Mouse (Mus musculus): ENCODE data around the gene Defa21. TPM values are rescaled to one million over a fixed set of nuclear protein-coding genes. Genes with fewer than 3 reads are reported as not detected.
"Not testable (repeated sequence)": the region's sequence is repeated elsewhere in the genome, so short reads cannot be mapped to it uniquely, and the experiment has no call there.

Defa21 gene
- polyA plus RNA-seq, 1 experiment from 2014 or later: not detected

DNA sequence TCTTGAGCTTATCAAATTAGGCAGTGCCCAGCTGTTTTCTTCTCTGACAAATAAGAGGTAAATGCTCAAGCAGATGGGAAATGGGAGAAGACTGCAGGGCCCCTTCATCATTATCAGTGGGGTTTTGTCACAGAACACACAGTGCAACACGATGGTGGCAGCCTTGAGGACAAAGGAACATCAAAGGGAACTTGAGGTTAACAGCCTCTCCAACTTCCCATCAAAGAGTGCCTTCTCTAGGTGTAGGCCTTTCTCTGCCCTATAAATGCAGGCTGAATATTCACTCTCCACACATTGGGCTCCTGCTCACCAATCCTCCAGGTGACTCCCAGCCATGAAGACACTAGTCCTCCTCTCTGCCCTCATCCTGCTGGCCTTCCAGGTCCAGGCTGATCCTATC lies 29.4 kb downstream of the Defa21 start, which contains the start of gene Defa23:
TSS of gene Defa23 (plus strand) at position 301 of the 400 bp plus-strand sequence.
- not testable (repeated sequence) for H3K9ac ChIP-seq (ENCODE audit: low read length); H3K9me3 ChIP-seq (ENCODE audit: control insufficient read depth, low read length); H3K4me3 ChIP-seq (ENCODE audit: low read depth, low read length); ATAC-seq (replicated peaks; ENCODE audit: low FRiP score); H3K27ac ChIP-seq (ENCODE audit: low read depth, low read length); H3K27me3 ChIP-seq (ENCODE audit: control insufficient read depth, insufficient read depth, low read length); H3K36me3 ChIP-seq (ENCODE audit: control insufficient read depth, insufficient read depth, low read length); H3K4me1 ChIP-seq (replicated peaks; ENCODE audit: control insufficient read depth, insufficient read depth, low read length); DNase-seq (ENCODE audit: low spot score); H3K4me2 ChIP-seq (ENCODE audit: low read depth, low read length, severe bottlenecking)
- no CpG with 5 or more reads among the region's 1 CpGs for WGBS

DNA sequence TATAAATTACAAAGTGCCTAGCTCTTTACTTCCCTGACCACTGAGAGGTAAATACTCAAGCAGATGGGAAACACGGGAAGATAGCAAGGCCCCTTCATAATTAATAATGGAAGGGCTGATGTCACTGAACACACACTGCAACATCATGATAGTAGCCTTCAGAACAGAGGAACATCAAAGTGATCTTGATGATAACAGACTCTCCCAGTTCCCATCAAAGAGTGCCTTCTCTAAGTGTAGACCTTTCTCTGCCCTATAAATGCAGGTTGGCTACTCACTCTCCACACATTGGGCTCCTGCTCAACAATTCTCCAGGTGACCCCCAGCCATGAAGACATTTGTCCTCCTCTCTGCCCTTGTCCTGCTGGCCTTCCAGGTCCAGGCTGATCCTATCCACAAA lies 39.4 kb downstream of the Defa21 start, which contains the start of gene Defa35:
TSS of gene Defa35 (plus strand) at position 301 of the 400 bp plus-strand sequence.
- not testable (repeated sequence) for DNase-seq (ENCODE audit: low spot score); H3K4me3 ChIP-seq (ENCODE audit: low read depth, low read length); H3K4me1 ChIP-seq (replicated peaks; ENCODE audit: control insufficient read depth, insufficient read depth, low read length); H3K9me3 ChIP-seq (ENCODE audit: control insufficient read depth, low read length); ATAC-seq (replicated peaks; ENCODE audit: low FRiP score); H3K36me3 ChIP-seq (ENCODE audit: control insufficient read depth, insufficient read depth, low read length); H3K9ac ChIP-seq (ENCODE audit: low read length); H3K27me3 ChIP-seq (ENCODE audit: control insufficient read depth, insufficient read depth, low read length); H3K4me2 ChIP-seq (ENCODE audit: low read depth, low read length, severe bottlenecking); H3K27ac ChIP-seq (ENCODE audit: low read depth, low read length)
- 93% methylated on average over 1 of the region's 1 CpGs for WGBS

Other genes starting within 250 kb of the Defa21 start
- not detected in 2 replicates for gene Defb33, start 132.9 kb upstream of the Defa21 start, polyA plus RNA-seq (2014; fragmentation: Nextera tagmentation; extraction: Ambion mirVana)
- gene Gm15056, start 122.9 kb upstream of the Defa21 start, polyA plus RNA-seq (2014; fragmentation: Nextera tagmentation; extraction: Ambion mirVana): not detected in 2 replicates
- not detected in 2 replicates for gene Gm6040, start 103.5 kb upstream of the Defa21 start, polyA plus RNA-seq (2014; fragmentation: Nextera tagmentation; extraction: Ambion mirVana)
- not detected in 2 replicates for gene AY761185, start 80.8 kb upstream of the Defa21 start, polyA plus RNA-seq (2014; fragmentation: Nextera tagmentation; extraction: Ambion mirVana)
- gene Defa23, start 29.5 kb downstream of the Defa21 start, polyA plus RNA-seq (2014; fragmentation: Nextera tagmentation; extraction: Ambion mirVana): not detected in 2 replicates
- not detected in 2 replicates for gene Defa35, start 39.5 kb downstream of the Defa21 start, polyA plus RNA-seq (2014; fragmentation: Nextera tagmentation; extraction: Ambion mirVana)
- not detected in 2 replicates for gene Defa25, start 58.9 kb downstream of the Defa21 start, polyA plus RNA-seq (2014; fragmentation: Nextera tagmentation; extraction: Ambion mirVana)
- not detected in 2 replicates for gene Gm14851, start 70.5 kb downstream of the Defa21 start, polyA plus RNA-seq (2014; fragmentation: Nextera tagmentation; extraction: Ambion mirVana)
- not detected in 2 replicates for gene Defa30, start 109.1 kb downstream of the Defa21 start, polyA plus RNA-seq (2014; fragmentation: Nextera tagmentation; extraction: Ambion mirVana)
- not detected in 2 replicates for gene Defa22, start 136.7 kb downstream of the Defa21 start, polyA plus RNA-seq (2014; fragmentation: Nextera tagmentation; extraction: Ambion mirVana)
- not detected in 2 replicates for gene Defa31, start 166.1 kb downstream of the Defa21 start, polyA plus RNA-seq (2014; fragmentation: Nextera tagmentation; extraction: Ambion mirVana)
- not detected in 2 replicates for gene Gm15293, start 176.0 kb downstream of the Defa21 start, polyA plus RNA-seq (2014; fragmentation: Nextera tagmentation; extraction: Ambion mirVana)
- gene Gm15292, start 224.2 kb downstream of the Defa21 start, polyA plus RNA-seq (2014; fragmentation: Nextera tagmentation; extraction: Ambion mirVana): not detected in 2 replicates

Data from forebrain, embryonic 11.5 days (tissue).